Mouse (Mus musculus): ENCODE results near the gene Tspan33.

DNA sequence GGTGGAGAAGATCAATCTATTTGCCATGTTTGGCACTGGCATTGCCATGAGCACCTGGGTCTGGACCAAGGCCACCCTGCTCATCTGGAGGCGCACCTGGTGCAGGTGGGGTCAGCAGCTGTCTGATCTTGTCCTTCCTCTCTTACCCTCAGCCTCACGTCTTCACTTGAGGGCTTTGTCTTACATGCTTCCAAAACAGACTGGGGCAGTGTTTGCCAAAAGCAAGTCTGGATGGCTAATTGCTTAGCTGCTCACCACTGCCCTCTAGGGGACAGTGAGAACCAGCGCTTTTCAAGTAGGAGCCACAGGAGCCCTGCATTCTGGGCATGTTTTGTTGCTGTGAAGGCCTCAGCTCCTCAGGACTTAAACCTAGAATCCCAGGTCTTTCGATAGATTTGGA is 64.4 kb downstream of the Tspan33 start:
- 0 out of 2 replicates have a peak, but pooled peaks have one; percentile 31 for TF ChIP-seq ZC3H11A (IDR thresholded peaks at IDR 0.05; ENCODE audit: borderline replicate concordance, low read depth, low read length)
- no peak for TF ChIP-seq ZNF384 (IDR thresholded peaks at IDR 0.05; ENCODE audit: low read depth, low read length)
- no peak for TF ChIP-seq MAFK (IDR thresholded peaks at IDR 0.05; ENCODE audit: insufficient read depth, low read depth, low read length)
